Mouse (Mus musculus) G1E-ER4 (cell line): Measurements from ENCODE around the gene Fam173b. TPM values are rescaled to one million over a fixed set of nuclear protein-coding genes. Genes with fewer than 3 reads are reported as not detected.

Source experiments
- GATA1 ChIP-seq: IDR thresholded peaks from one replicate; pipeline ENCODE4 v1.8.0; 2012; ENCODE audit warnings: low read length, inconsistent platforms
- polyA plus RNA-seq: library from polyadenylated mRNA; stranded (reverse); fragments of >175 nt; gene quantifications from 2 replicates; pipeline ENCODE4 v1.2.3, GENCODE M21; 2012

Gene Fam173b
- polyA plus RNA-seq, 1 experiment: 3.9 TPM

- no peak for TF ChIP-seq GATA1
Observed at GRCm38 (mm10) chr15:31576076-31576475, 25.6 kb upstream of the Fam173b start.

DNA sequence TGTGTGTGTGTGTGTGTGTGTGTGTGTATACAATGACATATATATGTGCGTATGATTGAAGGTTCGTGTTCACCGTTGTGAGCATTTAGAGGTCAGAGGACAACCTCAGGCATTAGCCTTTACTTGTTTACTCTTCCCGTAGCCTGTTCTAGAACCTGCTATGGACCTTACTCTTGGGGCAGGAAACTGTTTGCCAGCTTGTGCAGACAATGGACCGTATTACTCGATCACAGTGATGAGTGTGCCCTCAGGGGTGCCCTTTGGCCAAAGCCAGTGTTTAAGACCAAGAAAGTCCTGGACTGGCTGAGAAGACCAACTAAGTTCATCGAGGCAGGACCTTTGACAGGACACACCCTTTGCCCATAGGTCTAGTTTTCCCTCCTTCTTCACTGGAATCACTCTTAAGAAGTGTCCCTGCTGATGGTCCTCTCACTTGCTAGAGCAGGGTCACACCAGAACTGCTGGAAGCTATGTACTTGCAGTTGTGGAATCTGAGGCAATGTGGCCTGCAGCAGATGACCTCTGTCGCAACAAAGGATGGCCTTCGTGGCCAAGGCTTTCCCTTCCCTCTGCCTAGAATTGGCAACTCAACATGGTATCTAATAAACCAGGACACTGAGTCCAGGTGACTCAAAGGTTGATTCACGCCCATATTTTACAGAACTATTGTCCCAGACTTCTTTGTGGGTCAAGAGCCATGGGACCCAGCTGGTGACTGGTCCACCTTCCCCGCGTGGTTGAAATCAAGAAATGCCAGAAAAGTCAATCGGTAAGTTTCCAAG is 18.2 kb upstream of the Fam173b start:
- no peak for TF ChIP-seq GATA1

DNA sequence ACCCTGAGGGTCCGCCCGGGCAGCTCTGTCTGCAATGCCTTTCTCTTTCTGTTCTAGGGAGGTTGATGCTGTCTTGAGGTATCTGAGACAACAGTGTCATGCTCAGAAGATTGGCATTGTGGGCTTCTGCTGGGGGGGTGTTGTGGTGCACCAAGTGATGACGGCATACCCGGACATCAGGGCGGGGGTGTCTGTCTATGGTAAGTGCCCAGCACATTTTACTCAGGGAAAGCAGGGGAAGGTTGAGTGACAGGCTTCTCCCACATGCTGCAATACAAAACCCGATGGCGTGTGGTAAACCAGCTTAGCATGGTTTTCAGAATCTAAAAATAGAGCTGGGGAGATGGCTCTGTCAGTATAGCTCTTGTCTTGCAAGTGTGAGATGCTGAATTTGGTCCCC is 16.4 kb upstream of the Fam173b start:
- no peak for TF ChIP-seq GATA1

DNA sequence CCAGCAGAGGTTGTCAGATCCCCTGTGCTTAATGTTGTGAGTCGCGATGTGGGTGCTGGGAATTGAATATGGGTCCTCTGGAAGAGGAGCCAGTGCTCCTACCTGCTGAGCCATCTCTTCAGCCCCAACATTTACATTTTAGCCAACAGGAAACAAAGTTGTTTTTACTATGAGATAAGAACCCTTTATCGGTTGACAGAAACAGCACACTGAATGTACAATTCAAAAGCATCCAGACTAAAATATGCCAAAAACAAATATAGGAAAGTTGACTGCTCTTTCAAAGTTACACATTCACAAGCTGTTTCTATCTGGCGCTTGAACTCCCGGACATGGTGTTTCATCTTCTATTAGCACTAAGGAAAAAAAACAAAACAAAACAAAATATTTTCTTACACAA is 15.6 kb upstream of the Fam173b start:
- TF ChIP-seq GATA1: no peak

- TF ChIP-seq GATA1: no peak
Observed at GRCm38 (mm10) chr15:31586519-31586918, 15.1 kb upstream of the Fam173b start.

GRCm38 (mm10) chr15:31587789-31588188 is 13.9 kb upstream of the Fam173b start:
- TF ChIP-seq GATA1: no peak

- no peak for TF ChIP-seq GATA1
Observed at GRCm38 (mm10) chr15:31588989-31589640, 12.5 kb upstream of the Fam173b start.

- no peak for TF ChIP-seq GATA1
Observed at GRCm38 (mm10) chr15:31590176-31590575, 11.5 kb upstream of the Fam173b start.

DNA sequence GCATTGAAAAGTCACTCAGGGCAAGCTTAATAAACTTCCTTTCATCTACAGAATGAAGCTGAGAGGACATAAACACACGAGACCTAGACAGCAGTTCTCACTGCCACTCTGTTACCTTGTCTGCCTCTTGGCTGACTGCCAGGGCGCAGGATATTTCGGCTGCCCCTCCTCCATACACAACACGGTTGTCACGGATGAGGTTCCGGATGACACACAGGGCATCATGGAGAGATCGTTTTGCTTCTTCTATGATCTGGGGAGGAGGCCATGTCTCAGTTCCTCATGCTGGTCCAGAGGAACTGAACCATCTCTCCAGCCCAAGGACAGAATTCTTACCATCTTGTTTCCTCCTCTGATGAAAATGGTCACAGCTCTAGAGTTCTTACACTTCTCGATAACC is 9.1 kb upstream of the Fam173b start:
- no peak for TF ChIP-seq GATA1

- no peak for TF ChIP-seq GATA1
Observed at GRCm38 (mm10) chr15:31594260-31594659, 7.4 kb upstream of the Fam173b start.

DNA sequence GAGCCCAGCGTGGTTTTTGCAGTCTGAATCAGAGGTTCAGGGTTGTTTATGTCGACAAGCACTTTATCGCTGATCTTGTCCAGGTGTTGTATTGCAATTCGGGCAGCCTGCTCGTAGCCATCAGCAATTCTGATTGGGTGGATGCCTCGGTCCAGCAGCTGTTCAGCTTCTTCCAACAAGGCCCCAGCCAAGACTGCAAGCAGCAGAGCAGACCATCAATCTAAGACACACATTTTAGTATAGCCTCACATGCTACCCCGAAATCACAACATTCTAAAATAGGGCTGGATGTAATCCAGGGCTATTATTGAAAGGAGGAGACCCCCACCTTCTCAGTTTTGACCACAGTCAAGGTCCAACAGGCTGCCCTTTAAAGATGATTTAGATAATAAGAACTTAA is 6.0 kb upstream of the Fam173b start:
- no peak for TF ChIP-seq GATA1

GRCm38 (mm10) chr15:31599834-31600233 is 1.8 kb upstream of the Fam173b start:
- TF ChIP-seq GATA1: no peak

- TF ChIP-seq GATA1: no peak
Observed at GRCm38 (mm10) chr15:31601279-31601645, 390 bp upstream of the Fam173b start.

GRCm38 (mm10) chr15:31602426-31602825 is 774 bp downstream of the Fam173b start:
- no peak for TF ChIP-seq GATA1

GRCm38 (mm10) chr15:31603113-31603512 is 1.5 kb downstream of the Fam173b start:
- TF ChIP-seq GATA1: no peak

DNA sequence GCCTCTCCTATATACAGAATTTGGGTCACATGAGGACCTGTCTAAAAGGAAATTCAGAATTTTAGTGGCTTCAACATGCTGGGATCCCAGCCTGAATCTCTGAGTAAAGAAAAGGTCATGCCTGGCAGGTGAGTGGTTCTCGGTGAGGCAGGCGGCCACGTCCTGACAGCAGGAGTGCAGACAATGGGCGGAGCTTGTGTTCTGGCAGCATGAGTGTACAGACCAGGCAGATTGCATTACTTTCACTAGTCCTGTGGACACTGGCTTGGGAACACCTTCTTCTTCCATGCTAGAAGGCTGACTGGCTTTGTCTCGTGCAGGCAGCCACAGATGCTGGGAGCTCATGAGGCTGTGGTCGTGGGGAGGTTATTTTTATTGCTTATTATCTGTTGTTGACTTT is 5.2 kb downstream of the Fam173b start:
- TF ChIP-seq GATA1: no peak

- TF ChIP-seq GATA1: no peak
Observed at GRCm38 (mm10) chr15:31611027-31611426, 9.4 kb downstream of the Fam173b start.
